Mouse (Mus musculus): ENCODE measurements at regions not wholly inside any gene's neighbourhood (a gene's known extent, or its start where the extent isn't known, plus 50 kb on each side); places are given as distances from the start of the nearest gene placed in this dataset.

GRCm38 (mm10) chr12:50273239-50273880, 375.5 kb downstream of the Prkd1 start:
- TF ChIP-seq CHD2 (IDR thresholded peaks at IDR 0.05; ENCODE audit: low read length) (no peak), POLR2A (IDR thresholded peaks at IDR 0.05; ENCODE audit: control insufficient read depth in 1 of 2, insufficient read depth in 1 of 2, low read depth in 1 of 2, low read length in 2 of 2, poor library complexity in 1 of 2) (no peak), GABPA (IDR thresholded peaks at IDR 0.05; ENCODE audit: low read depth, low read length) (no peak), USF1 (IDR thresholded peaks at IDR 0.05; ENCODE audit: low read depth, low read length) (no peak), MAFK (IDR thresholded peaks at IDR 0.05; ENCODE audit: borderline replicate concordance, low read depth, low read length) (no peak), TAL1 (IDR thresholded peaks at IDR 0.05; ENCODE audit: low read length) (no peak), CTCF (IDR thresholded peaks at IDR 0.05 in 2 of 3, conservative IDR thresholded peaks at IDR 0.05 in 1 of 3; ENCODE audit: control insufficient read depth in 1 of 3, insufficient read depth in 1 of 3, low read depth in 2 of 3, low read length in 3 of 3, poor library complexity in 1 of 3, severe bottlenecking in 1 of 3) (no peak), CHD1 (IDR thresholded peaks at IDR 0.05; ENCODE audit: low read depth, low read length) (no peak), SMC3 (IDR thresholded peaks at IDR 0.05; ENCODE audit: low read depth, low read length) (no peak), GATA1 (IDR thresholded peaks at IDR 0.05; ENCODE audit: low read depth, low read length) (no peak), RAD21 (IDR thresholded peaks at IDR 0.05; ENCODE audit: low read depth, low read length) (no peak)

Data from MEL (cell line).